Mouse (Mus musculus) bone marrow, adult 2 months (tissue): ENCODE data around the gene Dock7.
A peak's percentile ranks its signal among the peaks of the same experiment; 100 is the strongest.

ENCODE experiments used
- CTCF ChIP-seq: fragments of 200-500 bp; IDR thresholded peaks from 2 replicates; pipeline ENCODE4 v1.5.1; 2011; ENCODE audit warnings: low read length, control low read depth; ENCODE audit not compliant: control insufficient read depth, insufficient read depth
- POLR2A ChIP-seq: fragments of 200-500 bp; IDR thresholded peaks from 2 replicates; pipeline ENCODE4 v1.6.1; 2011; ENCODE audit warnings: low read depth, mild to moderate bottlenecking, control low read depth, low read length, borderline replicate concordance; ENCODE audit not compliant: control insufficient read depth

DNA sequence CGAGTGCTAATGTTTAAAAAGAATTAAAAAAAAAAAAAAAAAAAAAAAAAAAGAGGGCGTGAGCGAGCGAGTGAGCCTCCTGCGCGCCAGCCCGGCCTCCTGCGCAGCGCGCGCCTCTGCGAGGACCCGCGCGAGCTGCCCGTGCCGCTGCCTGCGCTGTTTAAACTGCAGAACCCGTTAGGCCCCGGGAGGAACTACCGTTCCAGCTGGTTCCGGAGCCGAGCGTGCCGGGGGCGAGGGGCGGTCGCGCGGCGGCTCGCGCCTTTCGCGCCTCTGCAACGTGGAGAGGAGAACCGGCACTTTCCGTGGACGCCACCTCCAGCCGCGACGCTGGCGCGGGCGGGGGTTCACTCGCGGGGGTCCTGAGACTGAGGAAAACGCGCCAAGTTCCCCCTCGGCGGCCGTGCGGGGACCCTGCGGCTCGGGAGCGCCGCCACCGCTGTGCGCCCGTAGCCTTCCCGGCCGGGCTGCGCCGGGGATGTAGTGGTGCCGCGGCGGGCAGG is 197.1 kb downstream of the Dock7 start, which contains the start of gene Usp1:
- peak; percentile 66; the same call in 1 of the 2 replicates for TF ChIP-seq POLR2A
- no peak for TF ChIP-seq CTCF
